Mouse (Mus musculus): ENCODE measurements around the gene Brd7.

The Brd7 gene

DNA sequence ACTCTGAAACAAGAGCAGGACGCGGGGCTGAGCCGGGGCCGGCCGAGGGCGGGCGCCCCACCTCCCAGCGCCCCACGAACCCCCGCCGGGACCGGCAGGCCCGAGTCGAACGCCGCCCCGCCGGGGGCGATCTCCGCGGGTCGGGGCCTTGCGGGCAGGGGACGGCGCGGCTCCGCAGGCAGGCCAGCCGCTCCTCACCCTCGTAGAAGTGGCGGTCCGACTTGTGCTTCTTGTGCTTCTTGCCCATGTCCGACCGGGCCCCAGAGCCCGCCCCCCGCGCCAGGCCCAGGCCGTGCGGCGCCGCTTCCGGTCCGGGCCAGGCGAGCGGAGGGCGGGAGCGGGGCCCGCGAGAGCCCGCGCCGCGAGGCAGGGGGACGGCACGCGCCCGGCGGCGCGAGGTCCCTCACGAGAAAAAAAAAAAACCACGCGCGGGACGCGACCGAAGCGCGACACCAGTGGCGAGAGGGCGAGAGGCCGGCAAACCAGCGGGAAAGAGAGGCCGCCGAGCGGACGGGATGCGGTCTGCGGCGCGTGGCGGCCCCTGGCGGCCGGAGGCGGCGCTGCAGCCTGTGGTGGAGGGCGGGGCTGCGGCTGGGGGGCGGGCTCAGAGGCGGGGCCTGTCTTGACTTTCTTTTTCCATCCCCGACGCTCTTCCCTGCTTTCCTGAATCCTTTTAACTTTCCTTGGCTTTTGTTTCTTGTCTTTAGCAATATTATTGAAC, at the start of gene Brd7:
Gene Brd7, minus strand, starts transcription at position 487 of the 721 bp plus-strand sequence.
- in situ Hi-C loops (cut with MboI), result no loop called here

DNA sequence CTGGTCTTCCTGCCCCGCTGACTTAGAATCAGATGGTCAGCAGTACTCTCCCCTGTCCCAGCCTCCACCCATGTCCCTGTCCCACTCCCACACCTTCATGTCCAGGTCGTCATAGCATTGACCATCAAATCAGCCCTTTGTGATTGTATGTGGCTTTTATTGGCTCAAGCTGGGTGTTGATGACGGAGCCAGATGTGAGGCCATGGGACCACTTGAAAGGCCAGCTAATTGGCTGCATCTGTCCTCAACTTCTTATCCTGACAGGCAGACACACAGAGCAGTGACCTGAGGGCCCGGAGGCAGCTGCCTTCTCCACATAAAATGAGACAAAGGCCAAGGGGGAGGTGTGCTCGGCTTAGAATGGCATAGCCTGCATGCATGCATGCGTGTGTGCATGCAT, 49.5 kb upstream of the Brd7 start:
- in situ Hi-C loops (cut with MboI), result no loop called here

GRCm38 (mm10) chr8:88409401-88409940, 47.5 kb upstream of the Brd7 start:
- in situ Hi-C loops (cut with MboI), result no loop called here

GRCm38 (mm10) chr8:88407716-88408115, 45.7 kb upstream of the Brd7 start:
- in situ Hi-C loops (cut with MboI), result no loop called here

DNA sequence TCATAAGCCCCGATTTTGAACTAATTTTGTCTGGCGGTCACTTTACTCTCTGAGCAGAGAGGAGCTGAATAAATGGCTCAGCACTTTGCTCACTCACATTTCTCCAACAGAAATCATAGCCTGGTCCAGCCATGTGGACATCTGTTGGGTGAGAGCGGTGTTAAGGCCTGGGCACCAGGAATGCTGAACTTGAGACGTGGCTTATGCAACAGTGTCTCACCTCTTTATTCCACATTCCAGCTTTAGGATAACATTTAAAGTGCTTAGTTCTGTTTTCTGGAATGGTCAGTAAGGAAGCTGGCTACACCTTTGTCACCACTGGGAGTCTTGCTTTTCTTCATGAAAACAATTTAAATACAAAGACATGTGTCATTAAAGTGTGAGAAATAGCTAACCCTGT, 36.1 kb upstream of the Brd7 start:
- in situ Hi-C loops (cut with MboI), result no loop called here

- in situ Hi-C loops (cut with MboI), result no loop called here
Observed at GRCm38 (mm10) chr8:88393298-88393697, 31.3 kb upstream of the Brd7 start.

- in situ Hi-C loops (cut with MboI), result no loop called here
Observed at GRCm38 (mm10) chr8:88390749-88391148, 28.8 kb upstream of the Brd7 start.

DNA sequence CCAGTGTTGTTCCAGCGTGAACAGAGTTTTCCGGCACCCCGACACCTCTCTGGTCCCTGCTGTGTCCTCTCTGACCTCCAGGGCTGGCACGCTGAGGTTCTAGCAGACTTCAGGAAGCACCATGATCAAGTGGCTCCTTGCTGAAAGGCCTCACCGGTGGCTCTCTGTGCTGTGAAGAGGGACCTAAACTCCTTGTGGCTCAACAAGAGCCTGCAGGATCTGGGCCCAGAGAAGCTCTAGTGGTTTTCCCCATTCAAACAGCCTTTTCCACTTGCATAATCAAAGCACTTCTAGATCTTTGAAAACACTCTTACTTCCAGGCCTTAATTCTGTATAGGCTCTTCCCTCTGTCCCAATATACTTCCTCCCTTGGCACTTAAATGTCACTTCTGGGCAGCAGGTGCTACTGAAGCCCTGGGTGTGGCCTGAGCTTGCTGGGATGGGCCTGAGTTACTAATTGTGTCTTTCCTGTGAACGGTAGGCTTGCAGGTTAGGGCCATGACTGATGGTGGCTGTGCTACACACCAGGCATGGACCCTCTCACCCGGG, 26.8 kb upstream of the Brd7 start:
- in situ Hi-C loops (cut with MboI), result no loop called here

- in situ Hi-C loops (cut with MboI), result no loop called here
Observed at GRCm38 (mm10) chr8:88387874-88388273, 25.9 kb upstream of the Brd7 start.

- in situ Hi-C loops (cut with MboI), result no loop called here
Observed at GRCm38 (mm10) chr8:88383164-88383556, 21.2 kb upstream of the Brd7 start.

DNA sequence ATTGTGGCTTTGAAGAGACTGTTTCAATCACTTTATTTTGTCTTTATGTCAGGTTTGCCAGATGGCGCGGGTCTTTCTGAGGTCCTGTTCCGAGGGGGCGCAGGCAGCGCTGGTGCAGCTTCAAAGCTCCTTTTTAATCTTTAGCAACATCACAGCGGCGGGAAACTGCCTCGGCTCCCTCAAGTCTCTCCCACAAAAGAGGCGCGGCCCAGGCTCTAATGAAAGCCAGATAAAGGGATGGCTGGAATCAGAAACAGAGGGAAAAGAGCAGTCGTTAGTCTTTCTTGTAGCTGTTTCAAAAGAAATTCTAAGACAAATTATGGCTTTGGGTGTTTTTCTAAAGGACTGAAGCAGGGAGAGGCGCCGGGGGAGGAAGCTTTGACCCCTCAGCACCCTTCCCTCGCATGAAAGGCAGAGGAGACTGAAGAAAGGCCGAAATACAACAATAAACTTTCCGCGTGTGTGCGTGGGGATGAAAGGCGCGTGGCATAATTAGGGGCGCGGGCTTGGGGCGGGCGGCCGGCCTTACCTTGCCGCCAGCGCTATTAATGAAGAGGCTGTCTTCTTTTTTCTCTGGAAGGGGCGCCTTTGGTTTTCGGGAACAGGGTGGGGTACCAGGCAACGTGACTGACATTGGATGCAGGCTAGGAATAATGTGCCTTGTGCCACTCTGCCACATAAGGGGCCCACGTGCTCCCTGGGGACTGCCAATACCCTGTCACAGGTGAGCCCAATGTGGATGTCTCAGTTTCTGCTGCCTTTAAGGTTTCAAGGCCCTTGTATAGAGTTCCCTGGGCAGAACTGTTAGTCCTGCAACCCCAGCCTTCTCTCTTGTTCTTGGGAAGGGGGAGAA, 20.5 kb upstream of the Brd7 start:
- in situ Hi-C loops (cut with MboI), result no loop called here

GRCm38 (mm10) chr8:88380497-88380896, 18.5 kb upstream of the Brd7 start:
- in situ Hi-C loops (cut with MboI), result no loop called here

DNA sequence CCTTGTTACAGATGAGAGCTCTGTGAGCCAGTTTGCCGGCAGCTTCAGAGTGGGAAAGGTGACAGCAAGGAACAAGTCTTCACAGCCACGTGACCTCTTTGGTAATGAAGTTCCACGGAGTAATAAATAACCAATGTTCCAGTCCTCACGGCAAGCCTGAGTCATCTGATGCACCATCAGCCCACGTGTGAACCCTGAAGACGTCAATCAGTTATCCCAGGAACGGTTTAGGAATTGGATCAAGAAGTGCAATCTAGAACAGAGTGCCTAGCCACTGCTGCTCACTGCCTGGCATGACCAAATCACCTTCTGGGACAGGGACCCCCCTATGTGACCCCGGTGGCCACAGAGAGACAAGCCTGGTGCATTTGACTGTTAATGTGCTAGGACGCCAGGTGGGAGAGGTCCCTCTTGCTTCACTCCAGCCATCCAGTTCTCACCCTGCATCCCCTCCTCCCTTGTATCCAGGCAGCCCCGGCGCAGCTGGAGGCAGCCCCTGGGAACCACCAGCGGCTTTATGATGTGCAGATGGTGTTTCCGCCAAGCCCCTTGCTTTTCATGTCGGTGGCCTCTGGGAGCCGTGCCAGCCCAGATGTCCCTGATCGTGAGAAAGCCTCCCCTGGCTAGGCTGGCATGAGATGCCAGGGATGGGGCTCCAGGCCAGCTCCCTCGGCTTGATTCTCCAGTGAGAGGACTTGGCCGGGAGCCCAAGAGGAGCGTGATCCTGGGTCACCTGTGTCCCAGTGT, 15.0 kb upstream of the Brd7 start:
- in situ Hi-C loops (cut with MboI), result no loop called here

DNA sequence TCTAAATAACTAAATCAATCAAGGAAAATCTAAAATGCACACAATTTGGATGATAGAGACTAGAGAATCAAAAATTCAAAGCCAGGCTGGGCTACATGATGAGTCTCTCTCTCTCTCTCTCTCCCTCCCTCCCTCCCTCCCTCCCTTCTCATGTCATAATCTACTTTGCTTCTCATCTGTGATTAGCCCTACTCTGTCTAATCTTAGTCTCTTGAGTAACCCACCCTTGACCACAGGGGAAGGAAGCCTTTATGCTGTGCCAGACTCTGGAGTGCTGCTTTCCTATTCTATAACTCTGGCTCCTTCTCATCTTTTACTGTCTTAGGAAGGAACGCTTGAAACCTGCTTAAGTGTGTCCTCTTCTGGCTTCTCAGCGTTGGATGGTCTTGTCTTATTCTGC, 9.5 kb upstream of the Brd7 start:
- in situ Hi-C loops (cut with MboI), result no loop called here

GRCm38 (mm10) chr8:88369805-88370204, 7.8 kb upstream of the Brd7 start:
- in situ Hi-C loops (cut with MboI), result no loop called here

GRCm38 (mm10) chr8:88369221-88369620, 7.2 kb upstream of the Brd7 start:
- in situ Hi-C loops (cut with MboI), result no loop called here

DNA sequence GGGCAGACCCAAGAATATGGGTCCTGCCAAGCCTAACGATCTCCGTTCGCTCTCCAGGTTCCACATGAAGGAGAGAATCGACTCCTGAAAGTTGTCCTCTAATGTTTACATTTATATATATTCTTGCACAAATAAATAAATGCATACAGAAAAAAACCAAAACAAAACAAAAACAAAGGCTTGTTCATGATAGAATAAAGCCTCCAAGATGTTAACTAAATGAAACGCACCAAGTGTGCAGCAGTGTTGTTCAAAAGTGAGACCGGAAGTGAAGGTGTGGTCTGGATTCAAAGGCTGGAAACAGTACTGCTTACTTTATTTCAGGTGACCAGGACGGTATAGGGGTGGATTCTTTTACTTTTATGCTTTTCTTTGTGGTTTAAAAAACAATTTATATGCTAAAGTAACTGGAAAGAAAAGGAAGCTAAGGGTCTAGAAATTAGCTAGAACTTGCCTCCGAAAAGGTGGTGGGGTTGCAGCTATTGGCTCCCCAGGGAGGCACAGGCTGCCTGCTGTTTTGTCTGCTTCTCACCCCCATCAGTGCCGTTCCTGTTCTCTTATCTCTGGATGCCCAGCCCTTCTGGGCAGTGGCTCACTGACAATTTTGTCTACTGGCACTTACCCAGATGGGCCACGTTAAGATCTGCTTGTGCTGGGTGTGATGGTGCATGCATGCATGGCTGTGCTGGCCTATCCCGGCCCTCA, 604 bp upstream of the Brd7 start:
- in situ Hi-C loops (cut with MboI), result no loop called here

DNA sequence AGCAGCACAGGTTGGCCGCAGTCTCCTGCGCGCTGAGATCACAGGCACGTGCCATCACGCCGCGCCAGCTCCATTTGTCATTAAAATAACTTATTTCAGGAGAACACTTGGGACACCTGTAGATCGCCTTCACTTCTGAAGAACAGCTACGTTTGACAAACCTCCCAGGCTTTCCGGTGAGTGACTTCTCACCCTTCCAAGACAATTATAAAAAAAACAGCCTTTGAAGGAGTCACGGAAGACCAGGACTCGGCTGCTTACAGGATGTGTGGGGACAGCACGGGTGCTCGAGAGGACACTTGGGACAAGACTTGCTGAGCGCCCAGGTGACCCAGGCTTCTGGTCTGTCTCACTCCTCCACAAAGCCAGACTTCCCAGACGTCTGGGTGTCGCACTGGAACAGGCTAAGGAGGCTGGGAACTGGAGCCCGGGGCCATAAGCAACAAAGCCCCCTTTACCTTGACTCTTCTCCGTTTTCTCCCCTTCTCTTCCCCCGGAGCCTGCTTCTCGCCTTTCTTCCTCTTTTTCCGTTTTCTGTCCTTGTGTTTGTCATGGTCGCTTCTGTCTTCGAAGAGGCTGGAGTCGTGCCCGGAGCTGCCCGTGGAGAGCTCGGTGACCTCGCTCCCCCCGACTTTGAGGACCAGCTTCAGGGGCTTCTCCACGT, 818 bp downstream of the Brd7 start:
- in situ Hi-C loops (cut with MboI), result no loop called here

DNA sequence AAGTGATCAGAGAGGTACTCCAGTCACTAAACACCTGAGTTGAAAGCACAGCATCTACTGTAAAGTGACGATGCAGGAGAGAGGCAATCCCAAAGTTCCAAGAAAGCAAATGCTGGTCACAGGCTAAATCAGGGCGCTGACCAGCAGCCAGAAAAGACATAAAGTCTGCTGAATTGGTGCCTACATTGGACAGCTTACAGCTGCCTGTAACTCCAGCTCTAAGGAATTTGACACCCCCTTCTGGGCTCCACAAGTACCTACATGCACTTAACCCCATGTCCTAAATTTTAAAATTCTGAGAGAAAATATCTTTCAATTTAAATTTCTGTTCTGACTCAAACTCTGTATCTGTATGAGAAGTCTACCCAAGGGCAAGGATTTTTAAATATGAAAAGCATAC, 2.0 kb downstream of the Brd7 start:
- in situ Hi-C loops (cut with MboI), result no loop called here

DNA sequence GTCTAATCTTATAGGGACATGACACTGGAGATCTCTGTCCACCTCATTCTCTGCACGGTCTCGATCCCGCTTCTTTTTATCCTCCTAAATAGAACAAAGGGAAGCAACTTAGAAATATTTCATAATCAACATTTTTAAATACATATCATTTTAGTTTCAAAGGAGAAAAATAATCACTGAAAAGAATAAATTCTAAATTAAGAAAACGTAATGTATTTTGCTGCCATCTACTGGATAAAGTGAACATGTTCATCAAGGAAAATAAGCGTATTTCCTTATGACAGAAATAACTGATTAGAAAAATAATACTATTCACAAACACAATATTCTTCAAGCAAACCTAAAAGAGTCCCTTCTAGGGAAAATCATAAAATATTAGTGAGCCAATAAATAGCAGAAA, 4.0 kb downstream of the Brd7 start:
- in situ Hi-C loops (cut with MboI), result no loop called here

Measured in mature B cell (primary cell).